Mouse (Mus musculus) cerebellum, postnatal 25 days (tissue): ENCODE measurements around the gene Kcnj3.
A peak's percentile ranks its signal among the peaks of the same experiment; 100 is the strongest.
"Not testable (repeated sequence)": the region's sequence is repeated elsewhere in the genome, so short reads cannot be mapped to it uniquely, and the experiment has no call there.

Experiments used
- DNase-seq, 2 experiments: peaks; one replicate each; pipeline ENCODE4 v3.0.0; 2021; ENCODE audit warnings: mixed read lengths in 2 of 2

Kcnj3 gene

GRCm38 (mm10) chr2:55435721-55436260 is at the start of gene Kcnj3:
TSS of gene Kcnj3 (plus strand) at chr2:55435970.
- DNase-seq: peak; percentile 84 to 86

DNA sequence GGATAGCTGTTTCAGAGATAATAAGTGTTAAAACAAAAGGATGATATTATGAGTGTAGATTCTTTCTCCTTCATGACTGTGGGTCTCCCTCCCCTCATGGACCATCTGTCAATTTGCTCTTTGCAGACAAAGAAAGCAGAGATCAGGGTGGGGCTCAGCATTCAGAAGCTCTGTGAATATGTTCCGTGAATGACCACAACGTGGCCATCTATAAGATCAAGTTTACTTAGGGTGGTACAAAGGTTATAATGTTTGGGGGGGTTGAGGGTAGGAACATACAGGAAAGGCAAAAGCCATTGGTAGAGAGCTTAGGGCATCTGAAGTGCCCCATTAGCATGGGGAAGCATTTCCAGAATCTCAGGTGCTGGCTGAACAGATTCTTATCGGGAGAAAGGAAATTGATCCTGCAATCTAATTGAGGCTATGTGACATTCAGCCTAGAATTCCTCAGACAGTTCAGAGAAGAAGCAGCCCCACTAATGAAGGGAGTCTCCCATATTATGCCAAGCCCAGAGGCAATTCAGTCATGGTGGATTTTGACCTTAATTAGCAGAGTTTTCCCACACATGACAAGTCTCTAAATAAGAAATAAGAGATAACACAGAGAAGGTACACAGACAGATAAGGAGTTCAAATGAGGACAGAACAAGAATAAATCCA is 45.3 kb upstream of the Kcnj3 start:
- DNase-seq: no peak

DNA sequence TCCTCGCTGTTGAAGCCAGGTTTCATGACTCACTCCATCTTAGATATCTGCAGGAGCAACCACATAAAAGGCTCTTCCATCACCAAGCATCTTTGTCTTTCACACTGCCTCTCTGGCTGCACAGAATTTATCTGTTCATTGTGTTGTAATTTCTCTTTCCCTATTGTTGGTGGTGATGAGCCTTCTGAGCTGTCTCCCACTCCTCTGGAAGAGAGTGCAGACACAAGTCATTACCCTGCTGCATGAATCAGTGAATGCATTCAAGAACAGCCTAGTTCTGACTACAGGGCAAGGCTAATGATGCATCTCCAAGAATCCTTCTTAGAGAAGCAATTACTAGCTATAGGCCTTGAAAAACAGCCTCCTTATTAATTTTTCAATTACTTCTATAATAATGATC is 30.5 kb upstream of the Kcnj3 start:
- DNase-seq: no peak

DNA sequence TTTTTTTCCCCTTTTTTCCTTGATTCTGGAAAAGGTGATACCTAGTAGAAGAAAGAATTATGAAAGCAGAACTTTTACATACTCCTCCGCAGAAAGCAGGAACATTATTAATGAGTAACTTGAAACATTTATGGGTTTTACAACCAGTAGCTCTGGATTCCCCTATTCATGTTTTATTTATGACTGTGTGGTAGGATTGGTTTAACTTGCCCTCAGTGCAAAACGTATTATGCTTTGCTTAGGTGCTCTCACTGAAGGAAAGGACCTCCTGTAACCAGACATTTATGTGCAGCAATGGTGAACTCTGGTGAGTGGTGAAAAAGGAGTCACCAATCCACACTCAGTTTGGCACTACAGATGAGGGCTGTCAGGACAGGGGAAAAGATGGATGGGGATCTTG is 8.1 kb upstream of the Kcnj3 start:
- DNase-seq: no peak

DNA sequence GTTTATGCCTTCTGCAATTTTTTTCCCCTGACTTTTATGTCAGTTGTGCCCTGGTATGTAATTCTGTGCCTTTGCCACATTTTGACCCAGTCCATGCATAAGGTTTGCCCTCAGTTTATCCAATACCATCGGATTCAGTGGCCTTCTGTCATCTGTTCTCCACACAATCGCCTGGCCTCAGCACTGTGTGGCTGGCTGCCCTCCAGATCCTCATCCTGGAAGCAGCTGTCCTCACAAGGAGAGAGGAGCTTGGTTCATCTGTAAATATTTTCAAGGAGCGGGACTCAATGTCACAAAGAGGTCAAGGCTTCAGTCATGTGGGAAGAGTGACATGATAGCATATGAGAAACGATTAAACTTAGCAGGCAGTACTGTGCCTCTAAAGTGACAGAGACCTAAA is 3.7 kb upstream of the Kcnj3 start:
- peak; percentile 74 to 82 for DNase-seq

DNA sequence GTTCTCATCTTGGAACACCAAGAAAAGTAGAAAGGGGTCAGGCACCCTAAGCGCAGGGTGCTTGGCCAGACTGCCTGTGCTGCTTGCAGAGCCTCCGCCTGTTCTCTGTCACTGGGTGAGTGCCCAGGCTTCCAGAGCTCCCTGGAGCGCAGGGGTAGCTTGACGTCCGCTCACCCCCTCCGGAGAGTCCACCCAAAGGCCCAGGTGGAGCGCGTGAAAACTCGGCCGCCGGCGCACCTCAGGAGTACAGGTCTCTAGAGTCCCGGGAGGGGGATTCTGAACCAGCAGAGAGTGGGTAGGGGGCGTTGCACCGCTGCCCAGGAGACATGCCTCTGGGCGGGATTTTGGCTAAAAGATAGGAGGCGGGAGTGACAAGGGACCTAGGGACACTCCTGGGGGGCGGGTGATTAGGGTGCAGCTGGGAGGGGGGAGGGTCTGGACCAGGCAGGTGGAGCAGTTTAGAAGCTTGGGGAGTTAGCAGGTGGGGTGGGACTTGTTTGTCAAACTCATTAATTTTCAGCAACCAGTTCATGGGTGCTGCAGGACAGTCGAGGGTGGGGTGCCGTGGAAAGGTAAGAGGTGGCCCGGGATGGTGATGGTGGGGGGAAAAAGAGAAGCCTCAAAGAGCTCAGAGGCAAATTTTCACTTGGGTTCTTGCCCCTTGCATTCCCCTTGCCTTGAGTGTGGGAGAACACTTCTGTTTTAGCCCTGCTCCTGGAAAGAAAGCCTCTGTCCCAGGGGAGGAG is 664 bp downstream of the Kcnj3 start:
- peak in 1 of 2 experiments; percentile 67 for DNase-seq

DNA sequence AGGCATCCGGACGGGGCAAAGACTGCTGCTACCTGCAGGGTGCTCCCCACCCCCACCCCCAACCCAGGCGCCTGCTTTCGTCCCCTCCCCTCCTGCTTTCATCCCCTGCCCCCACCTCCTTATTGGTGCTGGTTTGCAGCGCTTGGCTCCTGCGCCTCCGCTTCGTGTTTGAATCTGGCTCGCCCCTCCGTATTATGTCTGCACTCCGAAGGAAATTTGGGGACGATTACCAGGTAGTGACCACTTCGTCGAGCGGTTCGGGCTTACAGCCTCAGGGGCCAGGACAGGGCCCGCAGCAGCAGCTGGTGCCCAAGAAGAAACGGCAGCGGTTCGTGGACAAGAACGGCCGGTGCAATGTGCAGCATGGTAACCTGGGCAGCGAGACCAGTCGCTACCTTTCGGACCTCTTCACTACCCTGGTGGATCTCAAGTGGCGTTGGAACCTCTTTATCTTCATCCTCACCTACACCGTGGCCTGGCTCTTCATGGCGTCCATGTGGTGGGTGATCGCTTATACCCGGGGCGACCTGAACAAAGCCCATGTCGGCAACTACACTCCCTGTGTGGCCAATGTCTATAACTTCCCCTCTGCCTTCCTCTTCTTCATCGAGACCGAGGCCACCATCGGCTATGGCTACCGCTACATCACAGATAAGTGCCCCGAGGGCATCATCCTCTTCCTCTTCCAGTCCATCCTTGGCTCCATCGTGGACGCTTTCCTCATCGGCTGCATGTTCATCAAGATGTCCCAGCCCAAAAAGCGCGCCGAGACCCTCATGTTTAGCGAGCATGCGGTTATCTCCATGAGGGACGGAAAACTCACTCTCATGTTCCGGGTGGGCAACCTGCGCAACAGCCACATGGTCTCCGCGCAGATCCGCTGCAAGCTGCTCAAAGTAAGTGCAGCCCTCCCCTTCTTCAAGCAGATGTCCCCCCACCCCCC is 1.5 kb downstream of the Kcnj3 start:
- peak; percentile 64 to 74 for DNase-seq

DNA sequence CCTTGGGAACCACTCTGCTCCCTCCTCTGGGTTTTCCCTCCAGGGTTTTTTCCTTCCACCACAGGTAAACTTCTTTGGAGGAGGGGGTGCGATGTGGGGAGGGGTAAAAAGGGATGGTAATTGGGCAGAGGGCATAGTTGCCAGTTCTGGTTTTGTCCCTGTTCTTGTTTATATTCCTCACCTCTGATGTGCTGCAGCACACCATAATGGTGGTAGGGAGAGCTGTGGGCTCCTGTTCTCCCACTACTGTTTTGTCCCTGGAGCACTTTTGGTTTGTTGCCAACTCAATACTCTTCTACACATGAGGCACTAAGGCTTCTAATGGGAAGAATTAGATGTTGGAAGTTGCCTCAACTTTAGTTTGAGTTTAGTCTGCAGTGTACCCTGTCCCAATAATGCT is 2.2 kb downstream of the Kcnj3 start:
- DNase-seq: peak; percentile 30 to 42

GRCm38 (mm10) chr2:55439211-55439610 is 3.4 kb downstream of the Kcnj3 start:
- DNase-seq: no peak

GRCm38 (mm10) chr2:55442006-55442405 is 6.2 kb downstream of the Kcnj3 start:
- DNase-seq: no peak

DNA sequence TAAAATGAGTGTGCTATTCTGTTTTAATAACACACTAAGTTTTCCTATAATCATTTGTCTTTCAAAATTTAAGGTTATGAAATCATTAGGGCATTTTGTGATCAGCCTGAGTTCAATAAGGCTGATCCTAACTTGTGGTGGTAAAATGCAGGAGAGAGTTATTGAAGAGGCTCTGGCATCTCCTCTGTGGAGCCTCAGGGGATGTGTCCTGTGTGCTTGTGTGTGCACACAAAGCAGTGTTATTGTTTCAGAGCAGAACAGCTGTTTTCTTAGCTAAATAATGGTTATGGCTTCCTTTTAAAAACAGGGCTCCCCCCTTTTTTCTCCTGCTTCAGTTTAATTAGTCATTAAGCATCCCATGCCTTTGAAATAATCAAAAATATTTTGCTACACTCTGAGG is 11.5 kb downstream of the Kcnj3 start:
- DNase-seq: no peak

DNA sequence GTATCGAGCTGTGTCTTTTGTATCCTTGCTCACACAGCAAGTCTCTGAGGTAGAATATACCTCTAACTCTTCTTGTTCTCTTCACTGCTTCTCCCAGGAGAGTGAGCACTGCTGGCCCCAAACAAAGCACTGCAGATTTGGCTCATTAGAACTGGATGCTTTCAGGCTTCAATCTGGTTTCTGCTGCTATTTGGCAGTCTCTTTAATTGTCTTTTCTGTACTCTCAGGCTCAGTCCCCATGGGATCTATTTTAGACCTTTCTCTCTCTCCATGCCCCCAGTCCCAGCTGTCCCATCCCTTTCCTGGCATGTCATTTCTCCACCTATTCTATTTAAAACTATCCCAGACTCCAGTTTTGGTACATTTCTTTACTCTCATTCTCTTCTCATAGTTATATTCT is 15.0 kb downstream of the Kcnj3 start:
- DNase-seq: peak; percentile 56 to 61

GRCm38 (mm10) chr2:55459195-55459594 is 23.4 kb downstream of the Kcnj3 start:
- no peak for DNase-seq

- no peak for DNase-seq
These were observed 33.4 kb downstream of the Kcnj3 start for GRCm38 (mm10) chr2:55469141-55469540.

GRCm38 (mm10) chr2:55470006-55470405 is 34.2 kb downstream of the Kcnj3 start:
- DNase-seq: no peak

GRCm38 (mm10) chr2:55479511-55479910 is 43.7 kb downstream of the Kcnj3 start:
- peak; percentile 26 to 40 for DNase-seq

DNA sequence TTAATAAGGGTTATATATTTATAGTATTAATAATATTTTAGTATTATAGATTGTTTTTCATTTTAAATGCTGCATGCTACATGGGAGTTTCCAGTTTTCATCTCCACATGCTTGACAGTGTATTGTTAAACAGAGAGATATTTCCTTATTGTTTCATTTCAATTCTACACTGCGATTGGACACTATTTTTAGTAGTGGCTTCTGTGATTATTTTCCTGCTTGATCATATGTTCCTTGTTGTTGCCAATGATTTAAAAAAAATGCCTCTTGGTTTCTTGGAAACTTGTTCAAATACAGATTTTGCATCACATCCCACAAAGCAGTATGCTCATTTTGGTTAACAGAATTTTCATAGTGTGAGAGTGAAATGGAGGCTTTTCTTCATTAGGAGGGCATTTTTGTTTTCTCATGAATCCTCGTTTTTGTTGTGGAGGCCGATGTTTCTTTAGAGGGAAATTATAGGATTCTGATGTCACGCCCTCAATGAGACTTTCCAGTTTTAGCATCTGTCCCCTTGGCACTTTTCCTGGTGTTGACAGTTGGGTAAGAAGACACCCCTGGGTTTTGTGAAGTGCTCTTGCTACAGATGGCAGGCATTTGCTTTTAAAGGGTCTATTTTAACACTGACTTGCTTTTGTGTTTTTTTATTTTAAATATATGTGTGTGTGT is 44.3 kb downstream of the Kcnj3 start:
- peak; percentile 74 to 83 for DNase-seq

- DNase-seq: no peak
These were observed 44.8 kb downstream of the Kcnj3 start for GRCm38 (mm10) chr2:55480602-55480965.

GRCm38 (mm10) chr2:55485500-55486129 is 49.8 kb downstream of the Kcnj3 start:
- not testable (repeated sequence) for DNase-seq

- DNase-seq: no peak
These were observed 67.8 kb downstream of the Kcnj3 start for GRCm38 (mm10) chr2:55503390-55504176.

DNA sequence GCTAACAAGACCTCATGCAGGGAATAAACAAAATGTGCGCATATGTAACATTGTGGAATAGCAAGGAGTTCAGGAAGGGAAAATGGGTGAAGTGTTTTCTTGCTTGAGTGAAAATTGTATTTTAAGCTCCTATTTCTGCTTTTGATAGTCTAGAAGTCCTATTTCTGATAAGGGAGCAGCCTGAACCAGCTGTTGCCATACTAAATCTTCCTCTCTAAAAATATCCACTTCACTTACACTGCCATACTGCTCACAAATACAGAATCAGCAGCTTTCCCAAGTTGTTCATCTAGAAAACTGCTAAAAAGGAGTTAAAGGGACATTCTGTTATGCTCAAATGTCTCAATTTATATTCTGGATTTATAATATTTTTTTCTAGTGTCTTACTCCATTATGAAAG is 69.9 kb downstream of the Kcnj3 start:
- DNase-seq: no peak
